Mouse (Mus musculus) neural tube, embryonic 11.5 days (tissue): ENCODE data around the gene Esp8. TPM values are rescaled to one million over a fixed set of nuclear protein-coding genes. Genes with fewer than 3 reads are reported as not detected.
"Not testable (repeated sequence)": the region's sequence is repeated elsewhere in the genome, so short reads cannot be mapped to it uniquely, and the experiment has no call there.

Experiments
- ATAC-seq: fragments of 200-750 bp; cut with Nextera tagmentation; 2 replicates; pipeline ENCODE4 v1.8.0; 2017; ENCODE audit warnings: moderate number of reproducible peaks, mild to moderate bottlenecking, moderate TSS enrichment, moderate library complexity; ENCODE audit not compliant: insufficient read depth, low FRiP score, low TSS enrichment
- DNase-seq: peaks from one replicate; pipeline ENCODE4 v3.0.0-alpha.2; 2015; ENCODE audit warnings: low spot score
- H3K27ac ChIP-seq: fragments of 300-500 bp; sonication (generic); 2 replicates; pipeline ENCODE4 v1.5.1; 2014; ENCODE audit warnings: low read depth, mild to moderate bottlenecking, low read length
- H3K27me3 ChIP-seq: fragments of 300-500 bp; sonication (generic); 2 replicates; pipeline ENCODE4 v1.6.1; 2014; ENCODE audit warnings: mild to moderate bottlenecking, low read length, mixed read lengths; ENCODE audit not compliant: control insufficient read depth, insufficient read depth
- H3K36me3 ChIP-seq: fragments of 300-500 bp; sonication (generic); 2 replicates; pipeline ENCODE4 v1.6.1; 2014; ENCODE audit warnings: mild to moderate bottlenecking, low read length, moderate library complexity, mixed read lengths; ENCODE audit not compliant: control insufficient read depth, insufficient read depth
- H3K4me1 ChIP-seq: fragments of 300-500 bp; sonication (generic); 2 replicates; pipeline ENCODE4 v1.6.1; 2014; ENCODE audit warnings: low read length, mixed read lengths; ENCODE audit not compliant: control insufficient read depth, insufficient read depth
- H3K4me2 ChIP-seq: fragments of 300-500 bp; sonication (generic); 2 replicates; pipeline ENCODE4 v1.6.1; 2014; ENCODE audit warnings: low read depth, mild to moderate bottlenecking, moderate library complexity
- H3K4me3 ChIP-seq: fragments of 300-500 bp; sonication (generic); 2 replicates; pipeline ENCODE4 v1.5.1; 2014; ENCODE audit warnings: low read depth, low read length
- H3K9ac ChIP-seq: fragments of 300-500 bp; sonication (generic); 2 replicates; pipeline ENCODE4 v1.6.1; 2014; ENCODE audit warnings: mild to moderate bottlenecking, low read length
- H3K9me3 ChIP-seq: fragments of 300-500 bp; sonication (generic); 2 replicates; pipeline ENCODE4 v1.6.1; 2016; ENCODE audit warnings: low read length; ENCODE audit not compliant: control insufficient read depth
- WGBS: fragments of 180-500 bp; shearing (Covaris S2); extraction: QIAGEN DNeasy Blood & Tissue Kit; methylation state at CpG from one replicate; pipeline ENCODE4 v1.1.7; 2014; 5-methylcytosine and 5-hydroxymethylcytosine counted together
- polyA plus RNA-seq: library from polyadenylated mRNA; unstranded; fragments of >200 nt; fragmentation: Nextera tagmentation; extraction: Ambion mirVana; gene quantifications from 2 replicates; pipeline ENCODE4 v1.2.1, GENCODE M21; 2014

Gene Esp8
- polyA plus RNA-seq = not detected in 2 replicates

- ATAC-seq (no peak), DNase-seq (no peak)
- Histone ChIP-seq H3K9ac (no peak within 1 kb of the TSS), H3K4me3 (no peak within 1 kb of the TSS), H3K4me1 (no peaks in the 10 kb centered on the region), H3K4me2 (no peak within 1 kb of the TSS), H3K36me3 (no peaks in the 10 kb centered on the region), H3K9me3 (no peaks in the 10 kb centered on the region), H3K27ac (no peak within 1 kb of the TSS), H3K27me3 (no peaks in the 10 kb centered on the region)
- 51% methylated on average over 3 of the region's 3 CpGs for WGBS
Measured at GRCm38 (mm10) chr17:40519818-40520217, at the start of gene Esp8. Esp8 (plus strand) TSS chr17:40520022.

- ATAC-seq = not testable (repeated sequence)
Measured at GRCm38 (mm10) chr17:40483566-40483965, 36.3 kb upstream of the Esp8 start.

GRCm38 (mm10) chr17:40495468-40496185 lies 24.2 kb upstream of the Esp8 start:
- WGBS = 92% methylated on average over 4 of the region's 4 CpGs
- DNase-seq, H3K9me3 ChIP-seq, H3K27ac ChIP-seq, H3K4me3 ChIP-seq, H3K4me1 ChIP-seq, ATAC-seq, H3K4me2 ChIP-seq, H3K9ac ChIP-seq, H3K27me3 ChIP-seq, H3K36me3 ChIP-seq: not testable (repeated sequence)

More at GRCm38 (mm10) chr17:40483566-40483965, 36.3 kb upstream of the Esp8 start:
- not testable (repeated sequence) for H3K4me1 ChIP-seq, H3K9ac ChIP-seq, H3K36me3 ChIP-seq, H3K4me3 ChIP-seq, H3K27ac ChIP-seq, DNase-seq, H3K9me3 ChIP-seq, H3K4me2 ChIP-seq, H3K27me3 ChIP-seq
- WGBS = 64% methylated on average over 10 of the region's 10 CpGs

- no peak for DNase-seq
- Histone ChIP-seq H3K4me3 (no peak overlapping the region), H3K9me3 (no peaks in the 10 kb centered on the region), H3K9ac (no peak overlapping the region), H3K36me3 (no peaks in the 10 kb centered on the region), H3K4me2 (no peak overlapping the region), H3K27ac (no peak overlapping the region), H3K27me3 (no peaks in the 10 kb centered on the region), H3K4me1 (no peaks in the 10 kb centered on the region)
- WGBS = 80% methylated on average over 3 of the region's 3 CpGs
- ATAC-seq = no peak
Measured at GRCm38 (mm10) chr17:40529813-40530212, 10.0 kb downstream of the Esp8 start.

GRCm38 (mm10) chr17:40531147-40531546 lies 11.3 kb downstream of the Esp8 start:
- Histone ChIP-seq H3K4me2 (no peak overlapping the region), H3K9ac (no peak overlapping the region), H3K9me3 (no peaks in the 10 kb centered on the region), H3K27me3 (no peaks in the 10 kb centered on the region), H3K36me3 (no peaks in the 10 kb centered on the region), H3K4me1 (no peaks in the 10 kb centered on the region), H3K27ac (no peak overlapping the region), H3K4me3 (no peak overlapping the region)
- ATAC-seq = no peak
- WGBS = 87% methylated on average over 1 of the region's 1 CpGs
- no peak for DNase-seq

- H3K36me3 ChIP-seq, H3K27me3 ChIP-seq, H3K4me1 ChIP-seq, H3K9ac ChIP-seq, H3K4me3 ChIP-seq, H3K27ac ChIP-seq, H3K4me2 ChIP-seq, H3K9me3 ChIP-seq, ATAC-seq, DNase-seq: not testable (repeated sequence)
- 80% methylated on average over 5 of the region's 5 CpGs for WGBS
Measured at GRCm38 (mm10) chr17:40547005-40547404, 27.2 kb downstream of the Esp8 start.

GRCm38 (mm10) chr17:40553470-40553869 lies 33.6 kb downstream of the Esp8 start:
- 62% methylated on average over 1 of the region's 1 CpGs for WGBS
- no peak overlapping the region for H3K27ac ChIP-seq
- DNase-seq = no peak

GRCm38 (mm10) chr17:40561207-40561606 lies 41.4 kb downstream of the Esp8 start, which contains the start of gene Esp6:
Esp6 (plus strand) TSS chr17:40561507.
- H3K27me3 ChIP-seq = no peaks in the 10 kb centered on the region

More at GRCm38 (mm10) chr17:40553470-40553869, 33.6 kb downstream of the Esp8 start:
- Histone ChIP-seq H3K9me3 (no peaks in the 10 kb centered on the region), H3K27me3 (no peaks in the 10 kb centered on the region), H3K4me3 (no peak overlapping the region), H3K4me2 (no peak overlapping the region), H3K4me1 (no peaks in the 10 kb centered on the region), H3K9ac (no peak overlapping the region), H3K36me3 (no peaks in the 10 kb centered on the region)
- ATAC-seq = no peak

More at GRCm38 (mm10) chr17:40561207-40561606, 41.4 kb downstream of the Esp8 start, which contains the start of gene Esp6:
- ATAC-seq (no peak), DNase-seq (no peak)
- Histone ChIP-seq H3K4me1 (no peaks in the 10 kb centered on the region), H3K4me2 (no peak within 1 kb of the TSS), H3K27ac (no peak within 1 kb of the TSS), H3K4me3 (no peak within 1 kb of the TSS), H3K9me3 (no peaks in the 10 kb centered on the region), H3K36me3 (no peaks in the 10 kb centered on the region), H3K9ac (no peak within 1 kb of the TSS)
- WGBS = 84% methylated on average over 5 of the region's 5 CpGs
